Mouse (Mus musculus) stomach, embryonic 14.5 days (tissue): Measurements from ENCODE around the gene Mgarp. TPM values are rescaled to one million over a fixed set of nuclear protein-coding genes. Genes with fewer than 3 reads are reported as not detected.

ENCODE experiments used
- ATAC-seq: fragments of 200-750 bp; cut with Nextera tagmentation; 2 replicates; pipeline ENCODE4 v1.8.0; 2017; ENCODE audit warnings: low read depth, moderate TSS enrichment; ENCODE audit not compliant: insufficient number of reproducible peaks, insufficient read depth, low FRiP score
- H3K27ac ChIP-seq: fragments of 300-500 bp; sonication (generic); 2 replicates; pipeline ENCODE4 v1.5.1; 2014; ENCODE audit warnings: mild to moderate bottlenecking, low read length, moderate library complexity, mixed read lengths
- H3K27me3 ChIP-seq: fragments of 300-500 bp; sonication (generic); 2 replicates; pipeline ENCODE4 v1.6.1; 2014; ENCODE audit warnings: low read length, control low read depth, mixed read lengths; ENCODE audit not compliant: control insufficient read depth, insufficient read depth
- H3K36me3 ChIP-seq: fragments of 300-500 bp; sonication (generic); 2 replicates; pipeline ENCODE4 v1.6.1; 2014; ENCODE audit warnings: mild to moderate bottlenecking, control low read depth, low read length, moderate library complexity, mixed read lengths; ENCODE audit not compliant: control insufficient read depth, insufficient read depth
- H3K4me1 ChIP-seq: fragments of 300-500 bp; sonication (generic); 2 replicates; pipeline ENCODE4 v1.6.1; 2014; ENCODE audit warnings: low read length, control low read depth, mixed read lengths; ENCODE audit not compliant: control insufficient read depth, insufficient read depth
- H3K4me2 ChIP-seq: fragments of 300-500 bp; sonication (generic); replicated peaks from 2 replicates; pipeline ENCODE4 v1.6.1; 2014; ENCODE audit warnings: low read depth, low read length, control low read depth
- H3K4me3 ChIP-seq: fragments of 300-500 bp; sonication (generic); 2 replicates; pipeline ENCODE4 v1.5.1; 2014; ENCODE audit warnings: low read depth, low read length, control low read depth
- H3K9ac ChIP-seq: fragments of 300-500 bp; sonication (generic); replicated peaks from 2 replicates; pipeline ENCODE4 v1.6.1; 2014; ENCODE audit warnings: low read depth, mild to moderate bottlenecking, control low read depth, low read length, moderate library complexity, mixed read lengths
- H3K9me3 ChIP-seq: fragments of 300-500 bp; sonication (generic); 2 replicates; pipeline ENCODE4 v1.6.1; 2016; ENCODE audit warnings: low read depth, low read length, control low read depth; ENCODE audit not compliant: control insufficient read depth
- WGBS: fragments of 180-500 bp; shearing (Covaris S2); extraction: QIAGEN DNeasy Blood & Tissue Kit; methylation state at CpG from one replicate; pipeline ENCODE4 v1.1.7; 2014; 5-methylcytosine and 5-hydroxymethylcytosine counted together
- polyA plus RNA-seq: library from polyadenylated mRNA; unstranded; fragments of >200 nt; fragmentation: Nextera tagmentation; extraction: Ambion mirVana; gene quantifications from 2 replicates; pipeline ENCODE4 v1.2.1, GENCODE M21; 2014

Gene Mgarp
- polyA plus RNA-seq, 1 experiment from 2014 or later = 3.0 TPM

DNA sequence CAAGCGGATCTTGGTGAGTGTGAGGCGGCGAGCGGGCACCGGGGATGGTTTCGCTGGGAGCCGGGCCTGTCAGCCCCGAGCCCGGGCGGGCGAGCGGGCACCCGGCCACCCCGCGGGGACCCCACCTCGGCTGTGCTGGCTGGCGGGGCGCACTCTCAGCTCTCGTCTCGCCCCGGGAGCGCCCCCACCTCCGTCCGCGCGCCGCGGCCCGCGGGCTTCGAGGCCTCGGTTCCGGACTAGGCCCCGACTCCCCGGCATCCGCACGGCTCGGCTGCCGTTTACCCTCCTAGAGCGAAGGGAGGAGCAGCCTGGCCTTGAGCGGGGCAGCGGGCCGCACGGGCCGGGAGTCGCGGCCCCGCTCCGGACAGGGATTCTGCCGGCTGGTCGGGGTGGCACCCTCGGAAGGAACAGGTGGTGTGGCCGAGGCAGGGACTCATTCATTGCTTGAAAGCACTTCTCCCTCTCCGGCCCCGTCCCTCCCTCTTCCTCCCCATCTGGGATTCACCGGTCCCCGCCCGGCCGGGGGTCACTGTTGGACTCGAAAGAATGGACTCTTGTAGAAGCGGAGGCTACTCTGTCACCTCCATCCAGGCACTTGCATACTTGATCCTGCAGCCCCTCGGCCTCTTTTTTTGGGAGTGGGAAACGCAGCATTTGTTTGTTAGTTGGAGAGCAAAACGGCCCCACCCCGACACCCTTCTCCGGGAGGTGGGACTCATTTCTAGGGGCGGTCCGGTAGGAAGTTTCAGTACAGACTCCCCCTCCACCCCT is 20.0 kb upstream of the Mgarp start:
- ATAC-seq = peak; percentile 38; the same call in 1 of the 2 replicates
- H3K4me1 ChIP-seq = peaks cover 23% of the 10 kb centered on the region; the same call in 1 of the 2 replicates
- H3K9ac ChIP-seq = peak overlapping the region; percentile 95
- no peaks in the 10 kb centered on the region for H3K27me3 ChIP-seq
- WGBS = under 1% methylated on average over 55 of the region's 68 CpGs
- peak overlapping the region; percentile 95 for H3K27ac ChIP-seq
- H3K4me2 ChIP-seq = peak overlapping the region; percentile 76
- H3K4me3 ChIP-seq = peak overlapping the region; percentile 94
- no peaks in the 10 kb centered on the region for H3K9me3 ChIP-seq
- H3K36me3 ChIP-seq = no peaks in the 10 kb centered on the region; the same call in 1 of the 2 replicates

DNA sequence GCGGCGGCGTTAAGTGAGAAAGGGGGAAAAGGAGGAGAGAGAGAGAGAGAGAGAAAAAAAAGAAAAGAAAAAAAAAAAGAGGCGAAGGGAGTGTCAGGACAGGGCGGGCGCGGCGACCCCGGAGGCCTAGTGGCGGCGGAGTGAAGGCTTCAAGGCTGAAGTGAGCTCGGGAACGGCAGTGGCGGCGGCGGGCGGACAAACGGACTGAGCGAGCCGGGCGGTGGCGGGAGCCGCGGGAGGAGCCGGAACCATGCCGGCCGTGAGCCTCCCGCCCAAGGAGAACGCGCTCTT is 19.5 kb upstream of the Mgarp start:
- peak; percentile 44; the same call in 1 of the 2 replicates for ATAC-seq
- H3K36me3 ChIP-seq = no peaks in the 10 kb centered on the region; the same call in 1 of the 2 replicates
- WGBS = 0% methylated on average over 27 of the region's 30 CpGs
- H3K9me3 ChIP-seq = no peaks in the 10 kb centered on the region
- peak overlapping the region; percentile 76 for H3K4me2 ChIP-seq
- peak overlapping the region; percentile 94 for H3K4me3 ChIP-seq
- H3K27ac ChIP-seq = peak overlapping the region; percentile 95
- no peaks in the 10 kb centered on the region for H3K27me3 ChIP-seq
- H3K9ac ChIP-seq = peak overlapping the region; percentile 95
- peaks cover 23% of the 10 kb centered on the region; the same call in 1 of the 2 replicates for H3K4me1 ChIP-seq

DNA sequence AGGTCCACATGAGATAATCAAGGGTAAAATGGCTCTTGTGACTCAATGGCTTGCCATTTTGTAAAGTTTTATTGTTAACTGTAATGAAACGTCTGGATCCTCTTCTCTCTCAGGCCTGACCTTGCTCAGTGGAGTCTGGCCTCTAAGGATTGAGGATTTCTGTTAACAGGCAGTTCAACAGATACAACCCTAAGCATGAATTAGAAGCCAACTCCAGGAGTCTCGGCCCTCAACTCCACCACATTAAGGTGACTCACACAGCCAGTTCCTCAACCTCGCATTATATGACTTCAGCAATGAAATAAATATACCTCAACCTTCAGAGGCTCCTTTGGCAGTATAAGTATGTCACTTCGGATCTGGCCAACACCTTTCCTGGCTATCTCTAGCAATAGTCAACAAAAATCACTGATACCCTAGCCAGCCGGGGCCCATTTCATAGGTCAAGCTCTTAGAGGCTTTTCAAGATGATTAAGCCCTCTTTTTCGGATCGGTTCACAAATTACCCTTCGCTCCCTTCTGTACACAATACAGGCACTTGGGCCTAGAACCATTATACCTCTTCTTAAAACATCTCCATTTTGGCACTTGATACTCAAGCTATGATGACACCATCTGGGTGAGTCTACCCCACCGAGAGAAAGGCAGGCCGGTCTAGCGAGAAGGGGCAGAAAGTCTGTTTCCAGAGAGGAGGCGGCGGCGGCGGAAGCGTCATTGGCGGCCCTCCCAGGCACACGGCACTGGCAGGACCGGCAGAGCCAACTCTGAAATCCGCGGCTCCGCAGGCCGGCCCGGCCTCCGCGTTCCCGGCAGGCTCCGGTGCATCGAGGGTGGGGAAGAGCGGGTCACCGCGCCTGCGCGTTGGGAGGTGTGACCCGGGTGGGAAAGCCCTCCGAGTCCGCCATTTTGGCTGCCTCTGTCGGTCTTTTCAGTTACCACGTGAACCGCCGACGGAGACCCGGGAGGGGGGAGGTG is 18.8 kb upstream of the Mgarp start, which contains the start of gene Naa15:
Gene Naa15, plus strand, starts transcription at position 51 of the 975 bp plus-strand sequence.
- peak within 1 kb of the TSS; percentile 94 for H3K4me3 ChIP-seq
- peak within 1 kb of the TSS; percentile 95 for H3K9ac ChIP-seq
- peak; percentile 92 for ATAC-seq
- peaks cover 23% of the 10 kb centered on the region; the same call in 1 of the 2 replicates for H3K4me1 ChIP-seq
- no peaks in the 10 kb centered on the region; the same call in 1 of the 2 replicates for H3K36me3 ChIP-seq
- H3K27ac ChIP-seq = peak within 1 kb of the TSS; percentile 95
- H3K4me2 ChIP-seq = peak within 1 kb of the TSS; percentile 76
- WGBS = 4% methylated on average over 43 of the region's 43 CpGs
- H3K27me3 ChIP-seq = no peaks in the 10 kb centered on the region
- H3K9me3 ChIP-seq = no peaks in the 10 kb centered on the region

DNA sequence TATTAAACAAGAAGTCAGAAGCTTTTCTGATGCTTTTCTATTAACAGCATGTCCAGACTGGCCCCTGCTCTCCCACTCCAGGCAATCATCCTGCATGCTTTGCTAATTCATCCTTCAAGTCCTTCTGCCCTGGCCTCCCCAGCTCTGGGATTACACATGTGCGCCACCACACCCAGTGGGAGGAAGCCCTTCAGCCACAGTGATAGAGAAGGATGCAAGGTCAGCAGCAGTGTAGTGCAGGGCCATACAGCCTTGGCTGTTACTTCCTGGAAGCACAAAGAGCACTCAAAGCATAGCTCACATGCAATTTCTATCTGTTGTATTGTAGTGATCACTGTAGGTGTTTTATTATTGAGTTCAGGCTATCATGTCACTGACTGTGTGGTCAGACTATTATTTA is 16.7 kb upstream of the Mgarp start:
- H3K4me3 ChIP-seq = no peak overlapping the region
- no peak overlapping the region for H3K9ac ChIP-seq
- WGBS = 79% methylated on average over 1 of the region's 1 CpGs
- no peaks in the 10 kb centered on the region for H3K9me3 ChIP-seq
- no peak overlapping the region for H3K27ac ChIP-seq
- peaks cover 18% of the 10 kb centered on the region; the same call in 1 of the 2 replicates for H3K4me1 ChIP-seq
- H3K36me3 ChIP-seq = no peaks in the 10 kb centered on the region; the same call in 1 of the 2 replicates
- no peak for ATAC-seq
- no peaks in the 10 kb centered on the region for H3K27me3 ChIP-seq
- H3K4me2 ChIP-seq = no peak overlapping the region

DNA sequence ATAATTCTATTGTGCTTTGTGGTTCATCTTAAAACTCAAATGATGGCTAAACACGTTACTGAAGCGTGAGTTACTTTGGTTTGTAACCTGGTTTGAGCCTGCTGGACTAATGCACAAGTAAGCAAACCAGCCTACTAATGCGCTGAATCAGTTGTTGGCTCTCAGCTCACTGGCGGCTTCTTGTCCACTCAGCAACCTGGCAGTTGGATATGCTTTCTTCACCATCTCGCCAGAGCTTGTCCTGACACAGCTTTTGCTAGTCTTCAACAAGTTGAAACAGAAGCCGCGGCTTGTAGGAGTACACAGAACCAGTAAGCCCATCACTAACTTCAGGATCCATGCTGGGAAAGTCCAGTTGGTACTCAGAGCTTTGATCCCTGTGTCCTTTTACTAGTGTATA is 15.9 kb upstream of the Mgarp start:
- peaks cover 10% of the 10 kb centered on the region; the same call in 1 of the 2 replicates for H3K4me1 ChIP-seq
- H3K27me3 ChIP-seq = no peaks in the 10 kb centered on the region
- no peaks in the 10 kb centered on the region for H3K9me3 ChIP-seq
- WGBS = 93% methylated on average over 7 of the region's 7 CpGs
- H3K27ac ChIP-seq = no peak overlapping the region
- H3K4me3 ChIP-seq = no peak overlapping the region
- no peak overlapping the region for H3K4me2 ChIP-seq
- H3K36me3 ChIP-seq = no peaks in the 10 kb centered on the region
- no peak overlapping the region for H3K9ac ChIP-seq
- ATAC-seq = no peak

DNA sequence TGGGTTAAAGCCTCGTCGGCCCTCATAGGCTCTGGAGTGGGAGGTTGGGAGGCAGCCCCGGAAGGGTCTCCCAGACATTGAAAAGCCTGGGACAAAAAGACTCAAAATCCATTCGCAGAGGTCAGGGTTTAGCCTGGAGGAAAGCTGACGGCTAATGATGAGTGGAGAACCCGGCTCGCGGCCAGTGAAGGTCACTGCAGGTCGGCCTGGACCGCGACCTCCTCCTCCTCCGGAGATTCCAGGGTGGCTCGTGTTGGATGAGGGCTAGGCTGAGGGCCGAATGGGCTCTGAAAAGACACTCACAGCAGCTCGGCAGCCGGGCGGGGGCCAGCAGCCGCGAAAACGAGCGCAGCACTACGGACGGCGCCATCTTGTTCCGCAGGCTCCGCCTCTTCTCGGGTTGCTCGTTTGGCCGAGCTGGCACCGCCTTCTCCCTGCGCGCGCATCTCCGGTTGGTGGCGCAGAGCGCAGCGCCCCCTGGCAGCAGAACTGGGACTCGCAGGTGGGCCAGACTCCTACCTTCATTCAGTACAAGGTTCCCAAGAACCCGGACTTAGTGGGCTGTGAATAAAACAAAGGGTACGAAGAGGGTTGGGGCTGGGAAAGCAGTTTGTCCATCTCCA is 12.1 kb upstream of the Mgarp start, which contains the start of gene Ndufc1:
Gene Ndufc1, minus strand, starts transcription at position 428 of the 623 bp plus-strand sequence.
- Histone ChIP-seq H3K27ac (peak within 1 kb of the TSS; percentile 91), H3K4me2 (peak within 1 kb of the TSS; percentile 80), H3K4me3 (peak within 1 kb of the TSS; percentile 80), H3K4me1 (no peaks in the 10 kb centered on the region), H3K9me3 (no peaks in the 10 kb centered on the region), H3K36me3 (peaks cover 8% of the 10 kb centered on the region; the same call in 1 of the 2 replicates), H3K9ac (peak within 1 kb of the TSS; percentile 79), H3K27me3 (no peaks in the 10 kb centered on the region)
- ATAC-seq = peak; percentile 91
- WGBS = under 1% methylated on average over 40 of the region's 40 CpGs

DNA sequence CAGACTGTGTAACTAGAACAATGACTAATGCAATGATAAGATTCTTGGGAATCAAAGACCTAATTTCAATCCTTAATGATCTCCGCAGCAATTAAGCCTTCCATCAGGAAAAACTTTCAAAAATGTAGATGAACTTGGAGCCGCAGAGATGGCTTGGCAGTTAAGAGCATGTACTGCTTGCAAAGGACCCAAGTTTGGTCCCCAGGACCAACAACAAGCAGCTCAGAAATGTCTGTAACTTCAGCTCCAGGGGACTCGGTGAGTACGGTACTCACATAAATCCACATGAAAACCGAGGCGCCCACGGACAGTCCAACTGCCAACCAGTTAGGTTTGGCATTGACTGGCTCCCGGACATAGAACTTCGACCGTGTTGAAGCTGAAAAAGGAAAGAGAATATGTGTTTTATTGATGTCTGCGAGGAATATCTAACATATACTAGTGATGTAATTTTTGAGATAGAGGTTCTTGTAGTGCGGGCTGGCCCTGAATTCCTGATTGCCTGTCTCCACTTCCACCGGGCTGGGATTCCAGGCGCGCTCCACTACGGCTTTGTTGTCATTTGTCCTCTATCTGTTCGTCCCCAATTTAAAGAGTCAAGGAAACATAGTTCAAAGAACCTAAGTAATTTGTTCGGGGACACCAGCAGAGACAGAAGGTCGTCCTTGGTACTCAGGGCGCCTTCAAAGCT is 11.5 kb upstream of the Mgarp start:
- Histone ChIP-seq H3K9ac (peak overlapping the region; percentile 79), H3K36me3 (peaks cover 11% of the 10 kb centered on the region; the same call in 1 of the 2 replicates), H3K27ac (peak overlapping the region; percentile 91), H3K9me3 (no peaks in the 10 kb centered on the region), H3K4me1 (no peaks in the 10 kb centered on the region), H3K27me3 (no peaks in the 10 kb centered on the region), H3K4me3 (peak overlapping the region; percentile 80), H3K4me2 (peak overlapping the region; percentile 80)
- WGBS = 21% methylated on average over 20 of the region's 20 CpGs
- no peak for ATAC-seq
